Mouse (Mus musculus): ENCODE measurements around the gene Stmn1.

Gene Stmn1

DNA sequence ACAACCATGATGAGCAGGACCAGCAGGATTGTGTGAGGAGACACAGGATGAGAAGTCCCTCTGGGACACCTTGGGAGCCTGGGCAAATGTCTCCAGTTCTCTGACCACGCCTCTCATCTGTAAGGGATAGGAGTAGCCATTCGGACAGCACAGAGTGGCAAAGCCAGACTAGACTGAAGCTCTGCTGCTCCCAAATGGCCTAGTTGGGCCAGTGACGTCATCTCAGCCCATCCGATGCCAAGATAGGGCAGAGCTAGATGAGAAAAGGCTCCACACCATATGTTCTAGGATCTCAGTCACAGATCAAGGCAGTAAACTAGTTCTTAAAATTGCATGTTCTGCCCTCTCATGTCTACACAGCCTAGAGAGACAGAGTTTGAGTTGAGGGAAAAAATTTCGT is 9.3 kb upstream of the Stmn1 start:
- DNase-seq (ENCODE audit: low spot score in 2 of 2): no peak

- DNase-seq (ENCODE audit: low spot score in 2 of 2): no peak
These were observed 7.8 kb upstream of the Stmn1 start for GRCm38 (mm10) chr4:134460277-134460676.

- DNase-seq (ENCODE audit: low spot score in 2 of 2): no peak
These were observed 6.9 kb upstream of the Stmn1 start for GRCm38 (mm10) chr4:134461252-134461651.

DNA sequence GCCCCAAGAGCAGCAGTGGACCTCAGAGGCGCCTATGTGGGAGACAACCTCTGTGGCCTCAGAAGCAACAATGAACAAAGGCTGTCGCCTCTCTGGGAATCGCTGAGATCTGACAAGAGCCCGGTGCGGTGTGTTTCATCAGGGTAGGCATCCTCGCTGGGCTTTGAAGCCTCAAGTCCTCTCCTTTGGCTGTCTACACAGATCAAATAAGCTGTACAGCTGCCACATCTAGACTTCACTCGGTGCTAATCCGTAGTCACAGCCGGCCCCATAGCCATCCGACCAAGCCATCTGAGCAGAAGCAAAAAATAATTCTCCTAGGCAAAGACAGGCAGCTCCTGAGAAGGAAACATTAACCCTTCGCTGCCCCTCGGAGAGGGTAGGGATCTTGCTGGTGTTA is 2.3 kb upstream of the Stmn1 start:
- no peak for DNase-seq (ENCODE audit: low spot score in 2 of 2)

GRCm38 (mm10) chr4:134466381-134467262 is 1.5 kb upstream of the Stmn1 start:
- no peak for DNase-seq (ENCODE audit: low spot score in 2 of 2)

DNA sequence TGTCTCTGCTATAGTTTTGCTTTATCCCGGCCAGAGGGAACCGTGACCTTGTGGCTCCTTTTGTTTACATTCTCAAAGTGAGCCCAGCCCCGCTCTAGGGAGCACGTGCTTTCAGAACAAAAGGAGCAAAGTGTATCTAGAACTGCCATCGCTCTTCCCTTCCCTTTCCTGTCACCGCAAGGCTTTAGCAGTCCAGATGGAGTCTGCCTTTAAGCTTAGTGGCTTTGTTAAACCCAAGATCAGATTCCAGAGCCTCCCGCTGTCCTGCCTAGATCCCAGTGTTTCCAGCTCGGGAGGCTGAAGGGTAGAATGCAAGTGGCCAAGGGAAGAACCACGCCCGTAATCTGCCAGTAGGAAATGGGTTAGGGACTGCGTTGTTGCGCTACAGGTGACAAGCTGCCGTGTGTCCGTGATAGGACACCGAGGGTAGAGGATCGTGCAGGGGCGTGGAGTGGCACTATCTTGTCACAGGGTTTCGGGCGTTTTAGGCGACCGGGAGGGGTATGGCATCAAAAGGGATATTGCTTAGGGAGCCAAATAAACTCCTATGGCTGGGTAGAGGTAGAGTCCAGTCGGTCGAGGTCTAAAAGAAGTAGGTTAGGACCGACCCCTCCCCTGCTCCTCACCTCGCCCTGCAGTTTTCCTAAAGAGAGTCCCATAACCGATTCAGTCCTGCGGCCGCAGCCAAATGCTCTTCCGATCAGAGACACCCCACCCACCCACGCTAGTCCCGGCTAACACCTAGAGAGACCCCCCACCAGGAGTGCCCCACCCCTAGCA is 495 bp upstream of the Stmn1 start:
- DNase-seq (ENCODE audit: low spot score in 2 of 2): no peak

- DNase-seq (ENCODE audit: low spot score in 2 of 2): peak; percentile 87 to 90
These were observed 602 bp downstream of the Stmn1 start for GRCm38 (mm10) chr4:134468578-134469266.

DNA sequence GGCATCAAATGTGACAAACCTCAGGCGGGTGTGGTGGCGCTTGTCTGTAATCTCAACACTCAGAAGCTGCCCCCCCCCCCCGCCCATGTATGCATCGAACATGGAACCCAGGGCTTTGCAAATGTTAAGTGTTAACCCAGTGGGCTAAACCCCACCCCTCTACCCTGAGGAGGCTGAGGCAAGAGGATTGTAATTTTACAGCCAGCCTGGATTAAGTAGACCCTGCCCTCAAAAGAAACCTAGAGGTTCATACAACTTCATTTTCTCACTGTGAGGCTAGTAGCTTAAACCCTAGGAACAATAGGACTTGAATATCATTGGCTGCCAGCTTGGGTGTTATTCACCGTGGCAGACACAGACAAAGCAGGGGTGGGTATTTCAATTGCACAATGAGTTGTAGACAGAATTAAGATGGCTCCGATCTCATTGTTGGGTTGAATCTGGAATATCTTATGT is 1.2 kb downstream of the Stmn1 start:
- DNase-seq (ENCODE audit: low spot score in 2 of 2): no peak

DNA sequence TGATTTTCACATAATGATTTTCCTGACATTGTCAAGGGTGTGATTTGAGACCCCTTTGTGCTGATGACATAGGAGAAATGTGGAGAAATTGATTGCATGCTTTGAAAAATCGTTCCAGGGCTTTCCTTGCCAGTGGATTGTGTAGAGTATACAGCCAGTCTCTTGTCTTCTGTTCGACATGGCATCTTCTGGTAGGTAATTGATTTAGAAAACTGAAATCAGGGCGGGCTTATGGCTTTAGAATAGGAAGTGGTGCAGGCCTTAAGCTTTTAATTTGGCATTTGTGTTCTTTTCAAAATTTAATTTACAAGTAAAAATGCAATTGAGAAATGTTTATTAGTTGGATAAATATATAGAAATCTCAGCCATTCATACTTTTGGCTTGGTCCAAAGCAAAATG is 1.9 kb downstream of the Stmn1 start:
- DNase-seq (ENCODE audit: low spot score in 2 of 2): no peak

DNA sequence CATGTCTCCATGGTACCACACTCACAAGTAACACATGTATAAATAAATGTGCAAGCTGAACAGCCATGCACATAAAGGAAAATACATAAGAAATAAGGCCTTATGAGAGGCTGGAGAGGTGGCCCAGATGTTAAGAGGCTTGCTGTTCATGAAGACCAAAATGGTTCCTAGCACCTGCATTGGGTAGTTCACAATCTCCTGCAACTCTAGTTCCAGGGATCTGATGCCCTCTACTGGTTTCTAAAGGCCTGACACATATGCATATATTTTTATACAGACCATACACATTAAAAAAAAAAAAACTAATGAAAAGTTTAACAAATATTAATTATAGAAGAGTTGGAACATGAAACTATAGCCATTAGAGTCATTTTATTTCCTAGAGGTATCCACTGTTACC is 3.3 kb downstream of the Stmn1 start:
- DNase-seq (ENCODE audit: low spot score in 2 of 2): no peak

- DNase-seq (ENCODE audit: low spot score in 2 of 2): no peak
These were observed 5.6 kb downstream of the Stmn1 start for GRCm38 (mm10) chr4:134473764-134474163.

GRCm38 (mm10) chr4:134474240-134474639 is 6.1 kb downstream of the Stmn1 start:
- no peak for DNase-seq (ENCODE audit: low spot score in 2 of 2)

DNA sequence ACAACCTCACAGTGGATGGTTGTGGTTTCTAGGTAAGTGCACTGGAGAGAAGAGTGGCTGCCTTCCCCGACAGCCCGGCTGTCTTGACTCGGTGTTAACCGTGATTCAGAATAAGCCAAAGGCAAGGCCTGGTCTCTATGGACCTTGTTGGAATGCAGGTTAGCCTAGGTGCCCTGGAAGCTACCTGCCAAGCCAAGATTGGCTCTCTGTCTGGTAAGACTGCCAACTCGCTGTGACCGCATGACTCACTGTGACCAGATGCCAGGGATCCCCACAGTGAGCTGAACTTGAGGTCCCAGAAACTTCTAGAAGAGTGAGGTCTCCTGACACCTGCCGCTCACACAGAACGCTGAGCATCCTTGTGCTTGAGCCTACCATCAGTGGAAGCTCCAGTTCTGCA is 8.8 kb downstream of the Stmn1 start:
- DNase-seq (ENCODE audit: low spot score in 2 of 2): no peak

- peak; percentile 82 to 93 for DNase-seq (ENCODE audit: low spot score in 2 of 2)
These were observed 9.9 kb downstream of the Stmn1 start for GRCm38 (mm10) chr4:134478031-134478430.

- no peak for DNase-seq (ENCODE audit: low spot score in 2 of 2)
These were observed 11.7 kb downstream of the Stmn1 start for GRCm38 (mm10) chr4:134479839-134480238.

GRCm38 (mm10) chr4:134480864-134481263 is 12.7 kb downstream of the Stmn1 start:
- DNase-seq (ENCODE audit: low spot score in 2 of 2): peak in 1 of 2 experiments; percentile 62

DNA sequence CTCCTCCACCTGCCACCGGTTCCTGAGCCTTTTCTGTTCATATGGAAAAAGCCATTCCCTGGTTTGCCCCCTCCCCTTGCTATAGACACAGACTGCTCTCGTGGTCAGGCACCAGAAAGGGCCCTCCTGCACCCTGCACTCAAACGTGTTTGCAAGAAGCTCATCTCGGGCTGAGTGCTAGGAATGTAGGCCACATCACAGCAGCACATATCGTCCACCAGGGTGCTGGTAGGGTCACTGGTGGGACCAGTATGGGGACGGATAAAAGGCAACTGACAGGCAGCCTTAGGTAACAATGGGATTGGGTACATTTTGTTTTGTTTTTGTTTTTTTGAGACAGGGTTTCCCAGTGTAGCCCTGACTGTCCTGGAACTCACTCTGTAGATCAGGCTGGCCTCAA is 13.2 kb downstream of the Stmn1 start:
- DNase-seq (ENCODE audit: low spot score in 2 of 2): no peak

- no peak for DNase-seq (ENCODE audit: low spot score in 2 of 2)
These were observed 14.3 kb downstream of the Stmn1 start for GRCm38 (mm10) chr4:134482442-134482841.

DNA sequence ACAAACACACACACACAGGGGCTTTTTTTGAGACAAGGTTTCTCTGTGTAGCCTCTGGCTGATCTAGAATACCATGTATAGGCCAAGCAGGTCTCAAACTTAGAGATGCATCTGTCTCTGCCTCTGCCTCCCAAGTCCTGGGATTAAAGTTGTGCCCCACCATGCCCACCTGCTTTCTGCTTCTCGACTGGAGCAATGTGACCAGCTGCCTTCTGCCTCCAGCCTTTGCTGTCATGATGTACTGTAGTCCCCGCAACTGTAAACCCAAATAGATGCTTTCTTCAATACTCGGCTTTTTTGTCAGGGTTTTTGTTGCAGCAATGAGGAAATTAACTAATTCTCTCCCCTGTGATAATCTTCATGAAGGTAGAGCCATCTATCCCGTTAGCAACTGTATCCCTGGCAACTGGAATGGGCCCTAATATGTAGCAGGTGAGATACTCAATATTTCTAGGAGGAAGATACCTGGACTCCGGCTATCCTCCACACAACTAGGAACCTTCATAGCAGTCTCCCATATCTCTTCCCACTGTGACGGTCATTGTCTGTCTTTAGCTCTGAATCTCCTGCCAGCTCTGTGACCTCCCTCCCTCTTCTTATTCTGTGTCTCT is 15.1 kb downstream of the Stmn1 start:
- no peak for DNase-seq (ENCODE audit: low spot score in 2 of 2)

DNA sequence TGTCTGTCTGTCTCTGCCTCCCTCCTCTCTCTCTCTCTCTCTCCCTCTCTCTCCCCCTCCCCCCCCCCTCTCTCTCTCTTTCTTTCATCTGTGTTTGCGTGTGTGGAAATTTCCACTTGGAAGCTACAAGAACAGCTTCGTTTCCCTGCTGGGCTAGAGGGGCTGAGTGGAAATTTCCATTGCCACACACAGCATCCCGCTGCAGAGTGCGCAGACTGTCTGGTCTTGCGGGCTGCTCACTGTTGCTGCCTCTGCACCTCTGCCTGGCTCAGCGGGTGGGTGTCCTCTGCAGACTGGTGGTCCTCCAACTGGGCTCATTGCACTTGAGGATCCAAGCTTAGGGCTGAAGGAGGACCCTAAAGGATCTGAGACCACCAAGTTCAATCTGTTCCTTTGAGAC is 15.6 kb downstream of the Stmn1 start:
- DNase-seq (ENCODE audit: low spot score in 2 of 2): no peak

DNA sequence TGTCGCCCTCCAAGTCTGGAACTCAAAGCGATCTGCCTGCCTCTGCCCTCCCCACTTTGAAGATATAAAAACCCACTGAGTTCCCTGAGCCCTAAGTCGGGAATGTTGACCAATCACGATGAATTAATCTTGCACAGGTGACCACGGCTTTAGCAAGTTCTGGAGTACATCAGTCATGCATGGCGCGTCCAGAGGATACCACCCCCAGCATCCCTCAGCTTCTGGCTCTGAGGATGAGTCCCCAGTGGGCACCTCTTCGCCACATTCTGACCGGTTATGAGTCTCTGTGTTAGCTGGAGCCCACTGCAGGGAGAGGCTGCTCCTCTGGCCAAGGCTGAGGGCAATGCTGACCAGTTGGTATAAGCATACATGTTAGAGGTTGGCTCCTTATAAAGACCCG is 16.1 kb downstream of the Stmn1 start:
- no peak for DNase-seq (ENCODE audit: low spot score in 2 of 2)
